Mouse (Mus musculus) stomach, embryonic 15.5 days (tissue): ENCODE measurements around the gene Greb1. TPM values are rescaled to one million over a fixed set of nuclear protein-coding genes. Genes with fewer than 3 reads are reported as not detected.

Experiments used
- ATAC-seq: fragments of 200-750 bp; cut with Nextera tagmentation; 2 replicates; pipeline ENCODE4 v1.8.0; 2017; ENCODE audit warnings: low read depth, moderate number of reproducible peaks, moderate TSS enrichment; ENCODE audit not compliant: insufficient read depth, low FRiP score
- H3K27ac ChIP-seq: fragments of 300-500 bp; sonication (generic); 2 replicates; pipeline ENCODE4 v1.5.1; 2015; ENCODE audit warnings: mild to moderate bottlenecking, inconsistent platforms
- H3K27me3 ChIP-seq: fragments of 300-500 bp; sonication (generic); replicated peaks from 2 replicates; pipeline ENCODE4 v1.6.1; 2015; ENCODE audit warnings: inconsistent platforms
- H3K36me3 ChIP-seq: fragments of 300-500 bp; sonication (generic); 2 replicates; pipeline ENCODE4 v1.6.1; 2015; ENCODE audit warnings: inconsistent platforms
- H3K4me1 ChIP-seq: fragments of 300-500 bp; sonication (generic); 2 replicates; pipeline ENCODE4 v1.6.1; 2015; ENCODE audit warnings: inconsistent platforms
- H3K4me2 ChIP-seq: fragments of 300-500 bp; sonication (generic); 2 replicates; pipeline ENCODE4 v1.6.1; 2015; ENCODE audit warnings: mild to moderate bottlenecking, inconsistent platforms
- H3K4me3 ChIP-seq: fragments of 300-500 bp; sonication (generic); replicated peaks from 2 replicates; pipeline ENCODE4 v1.5.1; 2015; ENCODE audit warnings: inconsistent platforms
- H3K9ac ChIP-seq: fragments of 300-500 bp; sonication (generic); 2 replicates; pipeline ENCODE4 v1.6.1; 2015; ENCODE audit warnings: inconsistent platforms
- H3K9me3 ChIP-seq: fragments of 300-500 bp; sonication (generic); 2 replicates; pipeline ENCODE4 v1.6.1; 2016; ENCODE audit warnings: inconsistent platforms
- WGBS: fragments of 180-500 bp; shearing (Covaris S2); methylation state at CpG from one replicate; pipeline ENCODE4 v1.1.7; 2015; 5-methylcytosine and 5-hydroxymethylcytosine counted together
- polyA plus RNA-seq: library from polyadenylated mRNA; unstranded; fragments of >200 nt; fragmentation: Nextera tagmentation; extraction: Ambion mirVana; gene quantifications from 2 replicates; pipeline ENCODE4 v1.2.1, GENCODE M21; 2015

The Greb1 gene
- polyA plus RNA-seq, 1 experiment from 2014 or later, result 2.2 TPM

DNA sequence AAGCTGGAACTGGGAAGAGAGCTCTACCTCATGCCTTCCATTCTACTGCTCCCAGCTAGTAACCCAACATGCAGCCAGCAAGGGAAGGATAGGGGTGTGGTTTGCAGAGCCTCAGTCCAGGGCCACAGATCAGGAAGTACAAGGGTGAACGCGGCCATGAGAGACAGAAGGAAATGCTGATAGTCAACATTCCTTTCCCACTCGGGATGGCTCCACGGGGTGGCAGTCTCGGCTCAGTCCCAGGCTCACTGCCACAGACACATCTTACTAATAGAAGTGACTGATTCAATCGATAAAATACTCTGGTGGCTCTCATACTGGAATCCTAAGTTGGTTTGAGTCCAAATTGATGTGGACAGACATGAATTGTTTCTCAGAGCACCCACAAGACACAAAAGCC is 27.8 kb upstream of the Greb1 start:
- no peak overlapping the region for H3K27ac ChIP-seq
- no peak overlapping the region for H3K4me2 ChIP-seq
- WGBS, result 65% methylated on average over 6 of the region's 6 CpGs
- peak; percentile 78 for ATAC-seq
- no peak overlapping the region for H3K4me3 ChIP-seq
- H3K9ac ChIP-seq, result no peak overlapping the region
- no peaks in the 10 kb centered on the region for H3K4me1 ChIP-seq
- H3K9me3 ChIP-seq, result no peaks in the 10 kb centered on the region
- no peaks in the 10 kb centered on the region for H3K27me3 ChIP-seq
- peaks cover 10% of the 10 kb centered on the region; the same call in 1 of the 2 replicates for H3K36me3 ChIP-seq

DNA sequence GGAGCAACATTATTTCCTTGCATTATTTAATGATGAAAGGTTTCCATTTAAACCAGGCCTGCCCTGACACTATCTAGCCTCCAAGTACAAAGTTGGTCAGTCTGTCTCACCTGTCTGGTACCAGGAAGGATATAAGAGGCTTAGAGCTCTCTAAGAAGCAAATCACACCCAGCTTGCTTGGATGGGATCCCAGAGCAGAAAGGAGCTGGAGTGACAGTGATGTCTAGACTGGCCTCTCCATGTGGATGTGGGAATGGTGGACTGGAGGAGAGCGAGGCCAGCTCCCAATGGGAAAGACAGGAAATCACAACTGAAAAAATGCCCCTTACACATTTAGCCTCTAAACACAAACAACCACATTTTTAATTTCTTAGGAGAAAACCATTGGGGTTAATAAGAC is 23.0 kb upstream of the Greb1 start:
- Histone ChIP-seq H3K4me2 (no peak overlapping the region), H3K4me1 (no peaks in the 10 kb centered on the region), H3K27me3 (no peaks in the 10 kb centered on the region), H3K36me3 (peaks cover 28% of the 10 kb centered on the region), H3K9me3 (no peaks in the 10 kb centered on the region), H3K27ac (no peak overlapping the region), H3K9ac (no peak overlapping the region), H3K4me3 (no peak overlapping the region)
- WGBS, result 95% methylated on average over 1 of the region's 1 CpGs
- no peak for ATAC-seq

DNA sequence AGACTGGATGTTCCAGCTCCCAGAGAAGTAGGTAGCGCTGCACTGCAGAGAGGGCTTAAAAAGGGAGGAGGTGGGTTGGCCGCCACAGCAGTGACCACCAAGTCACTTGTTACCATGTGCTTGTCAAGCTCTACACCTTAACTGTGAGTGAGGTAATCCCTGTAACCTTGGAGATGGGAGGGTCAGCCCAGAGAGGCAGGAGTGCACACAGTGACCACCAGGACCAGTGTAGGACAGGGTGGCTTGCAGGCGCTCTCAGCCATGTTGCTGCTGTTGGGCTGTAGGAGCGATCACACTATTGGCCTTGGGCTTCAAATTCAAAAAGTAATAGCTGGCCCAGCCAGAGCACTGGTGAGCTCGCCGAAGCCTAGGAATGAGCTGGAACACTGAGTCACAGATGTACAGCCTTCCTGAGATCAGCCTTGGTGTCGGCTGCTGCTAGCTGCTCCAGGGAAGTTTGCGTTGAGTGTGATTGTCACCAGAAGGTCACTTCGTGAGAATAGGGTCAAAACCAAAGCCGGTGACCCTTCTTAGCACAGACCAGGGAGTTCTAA is 21.6 kb upstream of the Greb1 start:
- H3K4me1 ChIP-seq, result no peaks in the 10 kb centered on the region
- H3K9me3 ChIP-seq, result no peaks in the 10 kb centered on the region
- no peaks in the 10 kb centered on the region for H3K27me3 ChIP-seq
- no peak overlapping the region for H3K4me3 ChIP-seq
- H3K27ac ChIP-seq, result no peak overlapping the region
- WGBS, result 92% methylated on average over 10 of the region's 10 CpGs
- H3K4me2 ChIP-seq, result no peak overlapping the region
- no peak for ATAC-seq
- H3K36me3 ChIP-seq, result peaks cover 23% of the 10 kb centered on the region
- no peak overlapping the region for H3K9ac ChIP-seq

DNA sequence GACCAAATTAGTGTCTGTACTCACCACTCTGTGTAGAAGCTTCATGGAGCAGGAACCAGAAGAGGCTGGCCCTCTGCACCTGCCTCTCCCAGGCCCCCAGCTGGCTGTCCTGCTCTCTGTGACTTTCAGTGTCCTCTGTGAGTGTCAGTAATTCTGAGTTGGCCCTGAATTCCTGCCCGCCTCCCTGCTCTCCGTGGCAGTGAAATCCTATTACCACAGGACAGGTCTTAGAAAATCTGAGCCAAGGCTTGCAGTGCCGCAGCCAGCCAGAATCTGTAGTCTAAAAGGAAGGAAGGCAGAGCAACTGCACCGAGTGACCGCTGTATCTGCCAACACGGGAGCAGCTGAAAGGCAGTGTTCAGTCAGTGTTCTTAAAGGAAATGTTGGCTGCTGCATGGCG is 20.1 kb upstream of the Greb1 start:
- H3K36me3 ChIP-seq, result peaks cover 23% of the 10 kb centered on the region
- WGBS, result 85% methylated on average over 7 of the region's 7 CpGs
- ATAC-seq, result no peak
- H3K9ac ChIP-seq, result no peak overlapping the region
- no peak overlapping the region for H3K27ac ChIP-seq
- no peaks in the 10 kb centered on the region for H3K4me1 ChIP-seq
- no peaks in the 10 kb centered on the region for H3K9me3 ChIP-seq
- no peaks in the 10 kb centered on the region for H3K27me3 ChIP-seq
- H3K4me3 ChIP-seq, result no peak overlapping the region
- H3K4me2 ChIP-seq, result no peak overlapping the region

DNA sequence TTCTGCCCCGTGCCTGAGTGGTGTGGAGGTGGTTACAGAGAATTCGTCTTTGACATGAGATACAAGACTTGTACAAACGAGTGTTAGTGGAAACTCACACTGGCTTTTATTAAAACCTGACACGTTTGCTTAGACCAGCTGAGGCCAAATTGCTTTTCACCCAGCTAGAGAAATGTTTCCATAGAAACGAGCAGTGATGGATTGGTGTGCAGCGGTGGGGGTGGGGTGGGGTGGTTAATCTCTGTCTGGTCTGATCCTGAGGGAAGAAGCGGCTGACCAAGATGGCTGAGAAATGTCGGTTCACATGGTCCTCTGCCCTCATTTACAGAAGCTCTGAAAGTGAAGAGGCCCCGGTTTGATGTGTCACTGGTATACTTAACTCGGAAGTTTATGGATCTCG is 17.8 kb upstream of the Greb1 start:
- Histone ChIP-seq H3K9me3 (no peaks in the 10 kb centered on the region), H3K4me1 (no peaks in the 10 kb centered on the region), H3K4me2 (no peak overlapping the region), H3K27ac (no peak overlapping the region), H3K36me3 (peaks cover 24% of the 10 kb centered on the region), H3K27me3 (no peaks in the 10 kb centered on the region), H3K9ac (no peak overlapping the region), H3K4me3 (no peak overlapping the region)
- ATAC-seq, result no peak
- 31% methylated on average over 11 of the region's 11 CpGs for WGBS

DNA sequence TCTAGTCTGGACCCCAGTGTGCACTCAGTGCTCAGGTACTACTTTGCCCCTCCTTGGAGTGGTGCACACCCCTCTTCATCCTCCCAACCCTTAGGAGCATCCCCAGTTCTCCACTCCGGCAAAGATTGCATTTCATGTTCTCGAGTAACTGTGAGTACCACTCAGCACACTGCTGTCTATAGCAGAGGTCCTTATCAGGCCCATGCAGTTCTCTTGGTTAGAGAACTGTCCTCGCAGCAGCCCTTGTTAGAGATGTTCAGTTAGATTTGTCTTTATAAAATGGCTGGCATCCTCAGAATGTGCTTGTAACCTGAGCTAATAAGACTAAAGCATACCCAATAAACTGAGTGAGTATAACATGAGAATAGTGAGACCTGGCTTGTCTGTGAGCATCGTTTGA is 16.5 kb upstream of the Greb1 start:
- ATAC-seq, result no peak
- Histone ChIP-seq H3K4me3 (no peak overlapping the region), H3K4me1 (peaks cover 6% of the 10 kb centered on the region; the same call in 1 of the 2 replicates), H3K27ac (no peak overlapping the region), H3K36me3 (peaks cover 24% of the 10 kb centered on the region), H3K9me3 (no peaks in the 10 kb centered on the region), H3K4me2 (no peak overlapping the region), H3K9ac (no peak overlapping the region), H3K27me3 (no peaks in the 10 kb centered on the region)
- WGBS, result 81% methylated on average over 4 of the region's 4 CpGs

DNA sequence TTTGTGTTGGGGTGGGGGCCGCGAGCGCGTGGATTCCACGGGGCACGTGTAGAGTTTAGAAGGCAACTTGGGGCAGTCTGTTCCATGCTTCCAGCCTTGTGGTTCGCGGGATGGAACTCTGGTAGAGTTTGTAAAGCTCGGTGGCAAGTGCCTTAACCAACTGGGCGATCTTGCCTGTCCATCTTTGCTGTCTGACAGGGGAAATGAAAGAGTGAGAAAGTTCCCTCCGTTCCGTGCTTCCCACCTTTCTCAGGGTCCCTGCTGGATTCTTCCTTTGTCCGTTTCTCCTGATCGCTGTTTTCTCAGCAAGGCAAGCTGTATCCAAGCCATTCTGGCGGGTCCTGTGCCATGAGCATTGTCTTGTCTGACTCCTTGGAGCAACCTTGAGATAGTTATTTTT is 10.8 kb upstream of the Greb1 start:
- no peaks in the 10 kb centered on the region for H3K9me3 ChIP-seq

DNA sequence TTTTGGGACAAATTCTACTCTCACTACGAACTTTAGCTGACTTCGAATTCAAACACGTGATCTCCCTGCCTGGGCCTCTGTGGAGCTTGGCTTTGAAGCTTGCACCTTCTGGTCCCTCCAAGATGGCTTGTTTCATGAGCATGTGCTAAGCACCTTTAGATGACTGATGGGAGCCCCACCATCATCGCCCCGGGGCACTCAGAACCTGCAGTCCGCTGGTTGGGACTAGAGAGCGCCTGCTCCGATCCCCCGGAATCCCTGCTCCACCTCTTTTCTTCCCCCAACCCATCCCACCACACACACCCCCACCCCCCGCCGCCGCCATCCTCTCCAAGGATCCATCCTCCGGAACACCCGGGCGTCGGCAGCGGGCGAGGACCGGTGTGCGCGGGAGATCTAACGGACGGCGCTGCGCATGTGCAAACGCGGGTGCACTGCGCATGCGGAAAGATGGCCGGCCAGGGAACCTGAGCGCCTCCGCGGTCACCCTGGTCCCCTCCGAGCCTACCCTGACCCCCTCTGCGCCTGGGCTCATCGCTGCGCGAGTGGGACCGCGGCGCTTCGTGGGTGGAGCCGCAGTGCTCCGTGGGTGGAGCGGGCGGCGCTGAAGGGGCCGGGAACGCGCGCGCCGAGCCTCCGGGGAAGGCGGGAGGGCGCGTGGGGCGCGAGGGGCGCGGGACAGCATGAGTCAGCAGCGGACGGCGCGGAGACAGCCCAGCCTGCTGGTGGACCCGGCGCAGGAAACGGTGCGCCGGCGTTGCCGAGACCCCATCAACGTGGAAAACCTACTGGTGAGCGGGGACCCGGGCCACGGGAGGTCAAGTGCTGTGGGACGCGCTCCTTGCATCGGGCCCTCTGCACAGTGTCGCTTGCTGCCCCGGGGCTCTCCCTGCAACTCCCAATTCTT is 10.1 kb upstream of the Greb1 start, which contains the start of gene E2f6:
TSS of gene E2f6 (plus strand) at position 439 of the 907 bp plus-strand sequence.
- peaks cover 12% of the 10 kb centered on the region; the same call in 1 of the 2 replicates for H3K4me1 ChIP-seq
- H3K9me3 ChIP-seq, result no peaks in the 10 kb centered on the region
- H3K27ac ChIP-seq, result peak within 1 kb of the TSS; percentile 58; the same call in 1 of the 2 replicates
- ATAC-seq, result peak; percentile 75
- H3K9ac ChIP-seq, result peak within 1 kb of the TSS; percentile 66
- peaks cover 5% of the 10 kb centered on the region; the same call in 1 of the 2 replicates for H3K36me3 ChIP-seq
- H3K4me3 ChIP-seq, result peak within 1 kb of the TSS; percentile 79
- H3K4me2 ChIP-seq, result peak within 1 kb of the TSS; percentile 94
- WGBS, result 6% methylated on average over 81 of the region's 81 CpGs
- H3K27me3 ChIP-seq, result 0 out of 2 replicates have a peak, but pooled peaks cover 8% of the 10 kb centered on the region

More for the DNA sequence above, 10.8 kb upstream of the Greb1 start:
- WGBS, result 3% methylated on average over 15 of the region's 15 CpGs
- H3K36me3 ChIP-seq, result peaks cover 5% of the 10 kb centered on the region; the same call in 1 of the 2 replicates
- H3K4me1 ChIP-seq, result peaks cover 12% of the 10 kb centered on the region; the same call in 1 of the 2 replicates
- peak overlapping the region; percentile 79 for H3K4me3 ChIP-seq
- peak overlapping the region; percentile 94 for H3K4me2 ChIP-seq
- 0 out of 2 replicates have a peak, but pooled peaks cover 7% of the 10 kb centered on the region for H3K27me3 ChIP-seq
- H3K9ac ChIP-seq, result peak overlapping the region; percentile 66; the same call in 1 of the 2 replicates
- H3K27ac ChIP-seq, result no peak overlapping the region
- no peak for ATAC-seq

DNA sequence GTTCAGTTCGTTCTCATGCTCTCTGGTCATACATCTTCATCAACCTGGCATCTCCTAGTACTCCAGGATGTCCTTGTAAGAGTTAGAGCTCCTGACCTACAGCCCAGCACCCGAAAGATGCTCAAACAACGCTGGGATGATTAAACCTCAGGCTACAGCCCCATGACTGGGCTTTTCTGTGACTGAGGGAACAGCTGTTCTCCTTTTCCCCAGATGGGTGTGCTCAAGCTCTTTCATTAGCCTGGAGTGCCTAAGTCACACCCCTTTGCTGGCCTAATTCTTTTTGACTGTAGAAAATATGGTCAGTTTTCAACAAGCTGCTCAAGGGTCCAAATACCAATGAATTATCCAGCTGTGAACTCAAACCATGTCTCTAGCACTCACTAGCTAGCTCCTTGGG is 7.4 kb upstream of the Greb1 start:
- Histone ChIP-seq H3K4me2 (no peak overlapping the region), H3K27me3 (0 out of 2 replicates have a peak, but pooled peaks cover 8% of the 10 kb centered on the region), H3K27ac (no peak overlapping the region), H3K9ac (no peak overlapping the region), H3K9me3 (no peaks in the 10 kb centered on the region), H3K36me3 (no peaks in the 10 kb centered on the region), H3K4me1 (peaks cover 12% of the 10 kb centered on the region; the same call in 1 of the 2 replicates), H3K4me3 (no peak overlapping the region)
- 32% methylated on average over 3 of the region's 3 CpGs for WGBS
- no peak for ATAC-seq

DNA sequence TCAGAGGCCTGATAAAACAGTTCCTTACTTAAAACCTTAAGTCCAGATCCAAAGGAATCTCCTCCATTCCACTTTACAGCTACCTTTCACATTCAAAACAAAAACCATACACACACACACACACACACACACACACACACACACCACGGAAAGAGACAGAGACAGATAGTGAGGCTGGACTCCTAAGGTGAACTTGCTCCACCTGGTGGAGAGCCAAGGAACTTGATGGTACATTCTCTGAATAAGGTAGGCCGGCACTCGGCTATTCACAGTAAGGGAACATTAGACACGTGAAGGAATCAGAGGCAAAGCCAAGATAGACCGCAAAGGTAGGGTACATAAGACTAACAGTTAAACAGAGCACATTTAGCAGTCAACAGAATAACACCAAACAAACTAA is 4.8 kb upstream of the Greb1 start:
- no peak overlapping the region for H3K9ac ChIP-seq
- H3K27ac ChIP-seq, result no peak overlapping the region
- no peaks in the 10 kb centered on the region for H3K36me3 ChIP-seq
- H3K4me2 ChIP-seq, result no peak overlapping the region
- 0 out of 2 replicates have a peak, but pooled peaks cover 8% of the 10 kb centered on the region for H3K27me3 ChIP-seq
- 3% methylated on average over 5 of the region's 5 CpGs for WGBS
- H3K4me1 ChIP-seq, result 0 out of 2 replicates have a peak, but pooled peaks cover under 1% of the 10 kb centered on the region
- H3K4me3 ChIP-seq, result no peak overlapping the region
- ATAC-seq, result no peak
- no peaks in the 10 kb centered on the region for H3K9me3 ChIP-seq

DNA sequence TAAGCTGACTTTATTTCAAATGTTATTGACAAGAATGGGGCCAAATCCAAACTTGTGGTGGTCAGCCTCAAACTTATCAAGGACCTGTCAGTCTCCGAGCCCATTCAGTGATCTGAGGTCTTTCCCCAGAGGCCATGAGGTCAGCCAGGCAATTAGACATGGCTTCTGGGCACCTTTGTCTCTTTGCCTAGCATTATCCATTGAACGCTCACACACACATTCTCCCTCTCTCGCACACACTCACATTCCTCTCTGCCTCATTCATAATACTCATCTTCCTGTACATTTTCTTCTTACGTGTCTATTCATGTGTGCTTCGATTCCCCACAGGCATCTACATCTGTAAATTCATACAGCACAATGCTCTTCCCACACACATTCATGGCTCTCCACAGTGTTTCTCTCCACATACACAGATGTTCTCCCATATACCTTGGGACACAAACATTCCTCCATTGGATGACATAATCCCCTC is 3.3 kb upstream of the Greb1 start:
- H3K27me3 ChIP-seq, result 0 out of 2 replicates have a peak, but pooled peaks cover 8% of the 10 kb centered on the region
- ATAC-seq, result no peak
- peaks cover 3% of the 10 kb centered on the region; the same call in 1 of the 2 replicates for H3K4me1 ChIP-seq
- H3K4me2 ChIP-seq, result no peak overlapping the region
- no peaks in the 10 kb centered on the region for H3K9me3 ChIP-seq
- WGBS, result 66% methylated on average over 5 of the region's 5 CpGs
- no peak overlapping the region for H3K27ac ChIP-seq
- H3K9ac ChIP-seq, result no peak overlapping the region
- no peaks in the 10 kb centered on the region for H3K36me3 ChIP-seq
- H3K4me3 ChIP-seq, result no peak overlapping the region
